Mouse (Mus musculus): ENCODE measurements around the gene Gm11168.
"Not testable (repeated sequence)": the region's sequence is repeated elsewhere in the genome, so short reads cannot be mapped to it uniquely, and the experiment has no call there.

DNA sequence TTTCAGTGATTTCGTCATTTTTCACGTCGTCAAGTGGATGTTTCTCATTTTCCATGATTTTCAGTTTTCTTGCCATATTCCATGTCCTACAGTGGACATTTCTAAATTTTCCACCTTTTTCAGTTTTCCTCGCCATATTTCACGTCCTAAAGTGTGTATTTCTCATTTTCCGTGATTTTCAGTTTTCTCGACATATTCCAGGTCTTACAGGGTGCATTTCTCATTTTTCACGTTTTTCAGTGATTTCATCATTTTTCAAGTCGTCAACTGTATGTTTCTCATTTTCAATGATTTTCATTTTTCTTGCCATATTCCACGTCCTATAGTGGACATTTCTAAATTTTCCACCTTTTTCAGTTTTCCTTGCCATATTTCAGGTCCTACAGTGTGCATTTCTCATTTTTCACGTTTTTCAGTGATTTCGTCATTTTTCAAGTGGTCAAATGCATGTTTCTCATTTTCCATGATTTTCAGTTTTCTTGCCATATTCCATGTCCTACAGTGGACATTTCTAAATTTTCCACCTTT is 2.6 kb upstream of the Gm11168 start, which contains the start of gene Gm10722:
- TF ChIP-seq CTCF (IDR thresholded peaks at IDR 0.05; ENCODE audit: extremely low read depth, insufficient read depth, insufficient read length, insufficient replicate concordance); POLR2A (IDR thresholded peaks at IDR 0.05; ENCODE audit: low read depth, low read length): not testable (repeated sequence)
